Mouse (Mus musculus) urinary bladder, adult 18-20 months (tissue): ENCODE data around the gene Tbx3.

Experiments used
- DNase-seq, 2 experiments: peaks; one replicate each; pipeline ENCODE4 v3.0.0; 2022; ENCODE audit warnings: low spot score in 2 of 2, mixed read lengths in 2 of 2

The Tbx3 gene

GRCm38 (mm10) chr5:119704900-119705299 lies 34.4 kb downstream of the Tbx3 start:
- no peak for DNase-seq

GRCm38 (mm10) chr5:119706467-119706866 lies 36.0 kb downstream of the Tbx3 start:
- DNase-seq: no peak

- no peak for DNase-seq
Observed at GRCm38 (mm10) chr5:119708850-119709585, 38.5 kb downstream of the Tbx3 start.

GRCm38 (mm10) chr5:119709826-119710559 lies 39.5 kb downstream of the Tbx3 start:
- DNase-seq: no peak

- DNase-seq: no peak
Observed at GRCm38 (mm10) chr5:119710756-119711155, 40.3 kb downstream of the Tbx3 start.

- no peak for DNase-seq
Observed at GRCm38 (mm10) chr5:119711626-119712025, 41.2 kb downstream of the Tbx3 start.

GRCm38 (mm10) chr5:119712679-119713246 lies 42.3 kb downstream of the Tbx3 start:
- DNase-seq: peak; percentile 70 to 77

- DNase-seq: no peak
Observed at GRCm38 (mm10) chr5:119720471-119721265, 50.2 kb downstream of the Tbx3 start.

GRCm38 (mm10) chr5:119732978-119733377 lies 62.5 kb downstream of the Tbx3 start:
- no peak for DNase-seq
